Mouse (Mus musculus) megakaryocyte, adult 5-6 weeks (primary cell): ENCODE data around the gene Cryba4. TPM values are rescaled to one million over a fixed set of nuclear protein-coding genes. Genes with fewer than 3 reads are reported as not detected.

ENCODE experiments used
- ATAC-seq: 2 replicates; pipeline ENCODE4 v1.8.0; 2016; ENCODE audit warnings: mild to moderate bottlenecking, inconsistent platforms; ENCODE audit not compliant: poor library complexity, severe bottlenecking
- total RNA-seq, 2 experiments: library from RNA; stranded (forward) in 1 of 2; stranded (reverse) in 1 of 2; fragments of 153-499, 151-499 nt in 1 of 2; fragments of 221-1000, 200-1000 nt in 1 of 2; gene quantifications; 2 replicates each; pipeline versions ENCODE4 v1.2.3 to v1.2.4; 2015 to 2017

Cryba4 gene
- total RNA-seq, 2 experiments from 2014 or later = 3.3 to 8.4 TPM

DNA sequence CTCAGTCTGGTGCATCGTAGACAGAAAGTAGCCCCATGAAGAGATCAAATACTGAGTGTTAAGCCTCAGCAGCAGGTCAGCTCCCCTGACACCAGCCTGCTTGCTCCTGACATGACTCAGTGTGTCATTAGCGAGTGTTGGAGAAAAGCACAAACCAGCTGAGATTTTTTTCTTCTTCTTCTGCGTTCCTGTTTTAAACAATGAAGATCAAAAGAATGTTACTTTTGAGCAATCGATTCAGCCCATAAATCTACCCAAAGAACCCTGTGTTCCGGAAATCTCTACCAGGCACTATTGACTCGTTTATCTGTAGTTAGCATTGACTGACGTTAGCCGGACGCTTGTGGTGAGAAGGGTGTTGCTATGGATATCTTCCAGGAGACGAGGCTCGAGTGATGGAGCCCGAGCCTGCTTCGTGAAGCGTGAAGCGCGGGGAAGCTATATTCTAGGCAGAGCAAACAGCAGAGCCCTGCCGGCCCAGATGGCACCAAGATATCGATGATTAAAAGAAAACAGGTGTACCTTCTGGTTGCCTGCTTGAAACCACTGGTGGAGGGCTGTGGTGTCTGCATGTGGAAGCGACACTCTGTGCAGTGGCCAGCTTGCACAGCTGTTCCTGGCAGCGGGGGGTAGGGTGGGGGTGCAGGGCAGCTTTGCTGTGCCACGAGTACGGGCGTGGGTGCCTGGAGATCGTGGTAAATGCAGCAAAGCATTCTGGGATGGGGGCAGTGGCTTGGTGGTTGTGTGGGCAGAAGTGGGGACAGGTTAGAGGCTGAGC is 18.6 kb upstream of the Cryba4 start:
- ATAC-seq = peak; percentile 22

DNA sequence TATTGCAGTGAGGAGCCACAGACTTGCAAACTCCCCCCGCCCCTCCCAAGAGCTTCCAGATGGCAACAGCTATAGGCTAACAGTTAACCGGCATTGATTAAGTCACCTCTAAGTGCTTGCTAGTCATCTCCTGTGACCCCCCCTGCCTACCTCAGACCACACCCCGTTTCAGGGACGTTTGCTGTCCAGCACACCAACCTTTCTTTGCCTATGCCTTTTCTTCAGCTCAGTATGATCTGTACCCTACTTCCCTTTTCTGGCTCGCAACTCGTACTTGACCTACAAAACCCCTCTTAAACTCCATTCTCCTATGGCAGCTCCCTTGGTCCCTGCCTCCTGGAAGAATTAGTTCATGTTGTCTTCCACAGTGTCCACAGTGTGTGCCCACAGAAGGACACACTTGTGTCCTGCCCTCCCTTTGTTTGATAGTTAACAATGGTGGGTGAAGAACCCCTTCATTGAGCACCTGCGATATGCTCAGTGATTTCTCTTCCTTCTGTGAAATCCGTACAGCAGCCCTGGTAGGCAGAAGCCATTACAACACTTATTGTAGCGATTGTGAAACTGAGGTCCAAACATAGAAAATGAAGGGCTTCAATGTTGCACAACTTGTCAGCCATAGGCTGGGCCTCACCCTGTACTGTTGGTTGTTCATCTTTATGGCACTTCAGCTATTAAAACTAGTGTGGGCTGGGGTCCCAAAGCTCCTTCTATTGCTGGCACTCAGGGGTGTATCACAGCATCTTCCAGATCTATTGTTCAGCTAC is 13.9 kb upstream of the Cryba4 start:
- peak; percentile 63 for ATAC-seq

DNA sequence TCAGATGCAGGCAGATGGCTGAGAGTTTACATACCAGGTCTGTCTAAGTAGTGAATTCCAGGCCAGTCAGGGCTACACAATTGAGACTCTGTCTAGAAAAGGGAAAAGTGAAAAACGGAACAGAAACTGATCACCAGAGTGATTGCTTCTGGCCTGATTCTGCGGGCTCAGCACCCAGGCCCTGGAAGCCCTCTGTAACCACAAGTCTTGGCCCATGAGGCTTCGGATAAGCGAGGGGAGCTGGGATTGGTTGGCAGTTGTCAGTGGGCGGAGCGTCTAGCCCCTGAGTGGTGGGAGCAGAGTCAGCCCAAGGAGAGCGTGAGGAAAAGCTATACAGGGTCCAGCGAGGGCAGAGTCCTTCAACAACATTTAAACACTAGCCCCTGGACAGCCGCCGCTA is 13.2 kb upstream of the Cryba4 start:
- peak; percentile 83 for ATAC-seq

DNA sequence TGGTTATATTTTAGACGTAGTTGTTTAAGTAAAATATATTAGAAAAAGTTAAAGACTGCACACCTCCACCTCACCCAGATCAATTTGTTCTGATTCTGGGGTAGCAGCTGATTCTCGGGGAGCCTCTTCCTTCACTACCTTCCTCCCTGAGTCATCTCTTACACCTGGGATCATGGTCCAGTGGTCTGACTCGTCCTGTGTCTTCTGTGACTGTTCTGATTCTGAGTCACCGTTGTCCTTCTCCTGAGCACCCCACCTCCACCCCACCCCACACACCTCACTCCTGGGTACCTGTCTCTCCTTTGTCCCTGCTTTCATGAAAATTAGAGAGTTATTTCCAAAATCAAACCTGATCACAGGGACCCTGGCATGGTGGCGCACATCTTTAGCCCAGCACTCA is 12.8 kb upstream of the Cryba4 start:
- ATAC-seq = no peak

DNA sequence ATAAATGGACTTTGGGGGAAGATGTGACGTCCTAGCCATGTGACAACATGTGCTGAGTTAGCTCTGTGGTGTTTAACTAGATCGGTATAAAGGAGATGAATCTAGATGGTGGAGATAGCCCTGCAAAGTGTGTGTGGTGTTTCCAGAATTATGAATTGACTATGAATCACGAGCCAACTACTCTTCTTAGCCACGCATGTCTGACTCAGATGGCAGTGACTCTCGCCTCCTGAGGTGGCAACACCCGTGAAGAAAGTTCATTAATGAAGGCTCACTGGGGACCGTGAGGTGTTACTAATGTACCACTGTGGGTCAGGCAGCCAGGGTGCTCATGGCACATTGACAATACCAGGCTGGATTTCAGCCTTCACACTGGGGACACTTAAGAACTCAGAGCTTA is 11.8 kb upstream of the Cryba4 start:
- ATAC-seq = no peak

DNA sequence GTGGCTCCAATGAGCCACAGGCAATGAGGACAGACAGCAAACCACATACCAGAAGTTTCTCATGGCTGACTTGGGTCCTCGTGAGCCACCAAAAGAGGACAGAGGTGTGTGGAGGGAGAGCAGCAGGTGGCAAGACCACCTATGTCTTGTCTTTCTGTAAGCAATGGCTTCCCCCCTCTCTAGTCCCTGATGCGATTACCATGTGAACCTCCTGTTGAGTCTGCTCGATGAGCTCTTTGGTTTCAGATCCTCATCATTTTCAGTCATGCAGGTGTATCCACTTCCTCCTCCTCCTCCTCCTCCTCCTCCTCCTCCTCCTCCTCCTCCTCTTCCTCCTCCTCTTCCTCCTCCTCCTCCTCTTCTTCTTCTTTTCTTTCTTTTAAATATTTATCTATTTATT is 8.5 kb upstream of the Cryba4 start:
- ATAC-seq = no peak

DNA sequence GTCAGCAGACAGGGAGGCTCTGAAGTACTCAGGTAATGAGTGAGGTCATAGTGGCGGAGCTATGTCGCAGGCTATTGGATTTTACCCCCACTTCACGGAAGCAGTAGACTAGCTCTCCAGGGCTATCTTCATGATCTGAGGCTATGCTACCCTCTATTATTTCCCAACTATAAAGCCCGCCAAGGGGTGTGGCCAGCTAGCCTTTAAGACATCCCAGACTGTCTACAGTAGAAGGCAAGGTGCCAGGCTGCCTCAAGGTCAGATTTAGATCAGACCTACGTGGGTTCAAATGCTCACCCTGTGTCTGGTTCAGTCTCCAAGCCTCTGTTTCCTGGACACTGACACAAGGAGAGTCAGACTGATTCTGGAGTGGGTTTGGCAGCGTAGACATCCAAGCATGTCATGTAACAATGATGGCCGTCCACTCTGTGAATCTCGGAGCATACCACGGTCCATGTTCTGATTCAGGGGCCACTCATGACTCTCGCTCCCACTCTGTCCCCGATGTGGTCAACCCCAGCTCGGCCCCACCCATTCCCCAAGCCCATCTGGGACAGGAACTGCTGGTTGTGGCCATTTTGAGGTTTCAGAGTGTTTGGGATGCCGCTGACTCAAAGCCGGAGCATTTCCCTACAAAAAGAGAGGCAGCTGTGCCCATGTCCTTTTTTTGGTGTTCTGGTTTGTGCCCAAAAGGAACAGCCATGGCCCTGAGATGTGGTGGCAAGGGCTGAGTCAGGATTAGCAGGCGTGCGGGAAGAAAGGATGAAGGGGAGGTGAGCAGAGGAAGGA is 7.7 kb upstream of the Cryba4 start:
- peak; percentile 63 for ATAC-seq

DNA sequence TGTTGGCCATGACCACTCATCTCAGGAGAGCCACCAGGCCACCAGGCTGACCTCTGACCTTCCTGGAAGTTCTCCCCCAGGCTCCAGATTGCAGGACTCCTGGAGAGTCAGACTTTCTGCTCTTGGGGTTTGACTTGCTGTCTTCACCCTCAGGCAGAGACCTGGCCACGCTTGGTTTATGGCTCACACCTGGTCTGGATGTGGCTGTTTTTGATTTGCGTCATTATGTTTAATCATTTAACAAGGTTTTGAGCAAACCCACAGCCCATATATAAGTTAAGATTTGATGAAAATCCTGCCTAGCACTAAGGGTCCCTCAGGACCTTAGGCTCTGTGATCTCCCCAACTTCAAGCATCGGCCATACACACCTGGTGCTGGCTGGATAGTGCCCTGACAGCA is 5.6 kb upstream of the Cryba4 start:
- ATAC-seq = no peak

DNA sequence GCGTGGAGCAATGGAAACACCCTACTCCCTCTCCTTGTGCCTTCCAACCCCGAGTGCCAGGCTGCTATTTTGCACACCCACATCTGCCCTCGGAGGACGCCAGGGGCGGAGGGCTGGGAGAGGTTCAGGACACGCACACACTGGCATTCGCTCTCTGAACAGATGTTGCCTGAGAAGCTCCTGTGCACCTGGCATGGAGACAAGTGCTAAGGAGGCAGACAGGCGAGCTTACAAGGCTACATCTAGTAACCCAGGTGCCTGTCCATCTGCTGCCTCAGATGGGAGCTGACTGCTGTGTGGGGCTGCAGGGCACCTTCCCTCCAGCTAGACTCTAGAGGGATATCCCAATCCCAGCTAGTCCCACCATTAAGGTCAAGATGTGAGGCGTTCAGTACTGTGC is 4.1 kb upstream of the Cryba4 start:
- no peak for ATAC-seq

DNA sequence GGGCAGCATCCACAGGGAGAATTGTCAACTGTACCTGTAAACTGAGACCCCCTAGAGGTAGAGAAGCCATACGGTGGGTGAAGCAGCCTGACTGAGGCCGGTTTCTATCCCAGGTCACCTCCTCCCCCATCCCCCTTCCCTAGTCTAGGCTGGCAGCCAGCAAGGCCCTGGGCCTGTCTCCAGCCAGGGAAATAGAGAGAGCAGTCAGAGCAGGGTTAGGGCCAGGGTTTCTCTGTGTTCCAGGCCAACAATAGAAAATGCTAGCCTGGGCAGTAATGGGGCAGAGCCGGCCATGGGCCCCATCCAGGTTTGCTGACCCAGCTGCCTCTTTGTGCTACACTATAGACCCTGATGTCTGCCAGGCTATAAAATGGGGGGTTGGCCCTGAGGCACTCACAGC is 3.1 kb upstream of the Cryba4 start, which contains the start of gene Crybb1:
Gene Crybb1, plus strand, starts transcription at position 390 of the 400 bp plus-strand sequence.
- no peak for ATAC-seq

DNA sequence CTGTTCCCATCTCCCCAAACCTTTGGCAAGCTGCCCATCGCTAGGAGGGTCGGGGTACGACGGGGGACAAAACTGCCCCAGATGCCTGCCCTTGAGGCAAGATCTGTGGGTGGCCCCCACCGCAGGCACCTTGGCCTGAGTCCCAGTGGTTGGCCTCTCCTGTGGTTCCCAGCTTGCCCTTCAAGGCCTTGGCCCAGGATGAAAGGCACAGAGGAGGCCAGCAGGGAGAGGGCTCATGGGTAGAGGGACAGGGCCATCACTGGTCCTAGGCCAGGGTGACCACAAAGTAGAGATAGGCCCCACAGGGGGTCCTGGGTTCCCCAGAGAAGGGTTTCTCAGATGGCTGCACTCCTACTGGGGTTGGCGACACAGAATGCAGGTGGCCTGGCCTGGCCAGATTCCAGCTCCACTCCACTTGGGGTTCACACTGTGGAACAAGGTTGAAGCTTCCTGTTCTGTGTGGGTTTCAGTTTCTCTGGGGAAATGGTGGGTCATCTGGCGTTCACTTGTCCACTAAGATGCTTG is 2.0 kb upstream of the Cryba4 start:
- peak; percentile 63 for ATAC-seq

DNA sequence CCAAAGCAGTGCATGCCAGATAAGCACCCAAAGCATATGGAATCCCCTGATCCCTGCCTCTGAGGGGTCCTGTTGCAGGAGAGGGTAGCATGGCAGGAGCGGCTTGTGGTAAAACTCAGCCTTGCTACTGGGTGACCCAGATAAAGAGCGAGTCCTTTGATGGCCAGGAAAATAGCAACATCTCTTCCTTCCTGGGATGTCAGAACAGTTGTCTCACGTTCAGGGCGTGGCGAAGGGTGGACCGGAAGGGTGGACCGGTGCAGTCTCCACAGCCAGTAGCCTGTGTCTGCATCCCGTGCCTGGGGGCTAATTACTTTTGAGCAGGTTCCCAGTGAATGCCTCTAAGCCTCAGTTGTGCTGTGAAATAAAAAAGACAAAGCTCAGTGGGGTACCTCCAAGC is 851 bp upstream of the Cryba4 start:
- peak; percentile 74 for ATAC-seq

DNA sequence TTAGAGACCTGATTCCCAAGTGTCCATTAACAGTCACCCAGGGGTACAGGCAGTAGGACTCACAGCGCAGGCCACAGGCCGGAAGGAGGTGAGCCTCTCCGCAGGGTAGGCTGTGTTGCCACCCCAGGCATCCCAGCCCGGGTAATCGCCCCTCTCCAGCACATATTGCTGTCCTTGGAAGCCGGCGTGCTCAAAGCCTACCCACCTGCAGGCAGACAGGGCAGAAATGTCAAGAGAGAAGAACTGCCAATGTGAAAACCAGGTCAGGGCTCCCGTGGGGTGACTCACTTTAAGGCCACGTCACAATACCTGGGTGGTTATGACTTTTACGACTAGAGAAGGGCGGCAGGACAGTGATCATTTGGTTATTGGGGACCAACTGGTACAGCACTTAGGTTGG is 3.2 kb downstream of the Cryba4 start:
- ATAC-seq = no peak

DNA sequence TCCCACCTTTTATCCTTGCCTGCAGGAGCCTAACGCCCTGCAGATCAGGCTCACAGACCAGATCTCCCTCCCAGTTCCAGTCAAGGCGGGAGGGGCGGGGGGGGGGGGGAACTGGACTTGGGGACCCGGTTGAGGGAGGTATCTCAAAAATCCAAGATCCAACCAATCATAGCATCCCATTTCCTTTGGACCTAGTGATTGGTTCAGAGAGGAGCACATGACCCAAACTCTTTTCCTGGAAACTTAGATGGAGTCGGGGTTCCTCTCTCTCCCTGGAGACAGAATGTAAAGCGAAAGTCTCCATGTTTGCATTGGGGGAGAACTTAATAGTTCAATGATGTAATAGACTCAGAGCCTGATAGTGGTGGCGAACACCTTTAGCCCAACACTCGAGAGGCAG is 4.9 kb downstream of the Cryba4 start:
- ATAC-seq = no peak

DNA sequence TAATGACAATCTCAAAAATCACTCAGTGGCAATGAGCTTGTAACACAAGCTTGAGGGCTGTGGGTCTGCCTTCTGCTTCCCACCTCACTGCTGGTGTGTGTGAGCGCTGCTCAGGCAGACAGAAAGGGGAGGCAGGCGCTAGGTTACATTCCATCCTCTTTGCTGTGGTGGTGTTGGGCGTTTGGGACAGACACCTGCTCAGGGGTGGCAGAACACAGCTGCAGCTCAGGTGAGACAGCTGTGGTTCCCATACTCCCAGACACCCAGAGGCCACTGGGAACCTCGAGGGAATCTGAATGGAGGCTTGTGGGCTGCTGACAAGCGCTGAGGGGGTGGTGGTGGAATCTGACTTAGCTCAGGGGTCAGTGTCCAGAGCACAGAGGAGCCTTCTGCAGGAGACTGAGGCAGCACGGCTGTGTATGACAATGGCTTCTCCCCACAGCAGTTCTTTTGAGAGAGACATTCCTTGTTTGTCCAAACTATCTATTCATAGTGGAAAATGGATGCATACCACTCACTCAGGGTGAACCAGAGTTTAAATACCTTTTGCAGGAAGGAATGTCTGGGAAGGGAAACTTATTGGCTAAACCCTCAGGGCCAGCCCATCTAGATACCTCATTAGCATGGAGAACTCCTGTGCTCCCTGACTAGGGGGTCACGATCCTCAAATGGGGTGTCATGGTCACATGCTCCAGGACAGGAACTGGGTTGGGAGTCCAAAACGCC is 7.3 kb downstream of the Cryba4 start:
- no peak for ATAC-seq

DNA sequence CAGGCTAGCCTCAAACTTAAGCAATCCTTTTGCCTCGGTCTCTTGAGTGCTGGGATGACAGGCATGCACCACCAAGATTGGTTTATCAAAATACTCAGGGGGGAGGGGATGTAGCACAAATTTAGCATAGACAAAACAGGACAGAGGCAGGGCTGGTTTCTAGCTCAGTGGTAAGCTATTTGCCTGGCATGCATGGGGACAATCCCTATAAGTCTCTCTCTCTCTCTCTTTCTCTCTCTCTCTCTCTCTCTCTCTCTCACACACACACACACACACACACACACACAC is 8.1 kb downstream of the Cryba4 start:
- ATAC-seq = no peak

DNA sequence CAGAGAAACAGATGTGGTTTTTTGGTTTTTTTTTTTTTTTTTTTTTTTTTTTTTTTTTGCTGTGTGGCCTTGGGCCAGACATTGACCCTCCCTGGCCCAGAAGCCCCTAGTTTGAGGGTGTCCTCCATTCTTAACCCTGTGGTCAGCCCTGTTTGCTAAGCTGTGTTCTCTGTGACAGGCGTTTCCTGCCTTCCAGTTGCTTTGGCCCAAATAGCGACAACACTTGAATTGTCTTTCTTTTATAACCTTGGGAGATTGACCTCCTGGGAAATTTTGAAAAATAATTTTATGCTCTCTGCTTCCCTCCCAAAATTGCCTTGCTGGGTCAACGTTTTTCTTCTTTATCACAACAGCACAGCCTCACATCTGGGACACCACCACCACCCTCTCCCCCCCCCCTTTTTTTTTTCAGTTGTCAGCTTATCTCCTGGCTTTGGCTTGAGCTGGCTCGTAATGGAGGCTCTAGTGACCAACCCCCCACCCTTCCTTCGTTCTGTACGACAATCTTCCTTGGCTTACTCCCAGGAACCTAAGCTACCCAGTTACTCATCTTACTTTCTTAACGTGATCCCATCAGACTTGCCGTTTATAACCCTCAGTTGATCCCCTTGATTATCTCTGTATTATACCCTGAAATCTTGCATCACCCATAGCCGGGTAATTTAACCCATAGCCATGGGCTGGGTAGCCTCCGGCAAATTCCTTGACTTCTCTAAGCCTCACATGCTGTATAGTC is 8.6 kb downstream of the Cryba4 start:
- ATAC-seq = no peak

DNA sequence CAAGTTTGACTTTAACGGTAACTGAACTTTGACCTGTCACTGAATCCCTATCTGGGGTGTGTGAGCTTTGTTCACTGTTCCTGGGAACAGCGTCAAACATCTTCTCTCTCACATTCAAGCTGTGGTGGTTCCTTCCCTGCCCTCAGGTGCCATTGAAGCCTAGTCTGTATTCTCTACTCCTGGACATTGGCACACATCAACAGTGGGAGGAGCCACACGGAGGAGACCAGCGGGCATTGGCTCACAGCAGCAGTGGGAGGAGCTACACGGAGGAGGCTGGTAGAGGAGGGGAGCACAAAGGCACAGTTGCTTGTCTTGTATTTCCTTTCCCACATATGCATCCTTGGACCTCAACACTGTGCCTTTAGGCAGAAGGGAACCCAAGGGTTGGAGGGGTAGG is 9.3 kb downstream of the Cryba4 start:
- no peak for ATAC-seq

DNA sequence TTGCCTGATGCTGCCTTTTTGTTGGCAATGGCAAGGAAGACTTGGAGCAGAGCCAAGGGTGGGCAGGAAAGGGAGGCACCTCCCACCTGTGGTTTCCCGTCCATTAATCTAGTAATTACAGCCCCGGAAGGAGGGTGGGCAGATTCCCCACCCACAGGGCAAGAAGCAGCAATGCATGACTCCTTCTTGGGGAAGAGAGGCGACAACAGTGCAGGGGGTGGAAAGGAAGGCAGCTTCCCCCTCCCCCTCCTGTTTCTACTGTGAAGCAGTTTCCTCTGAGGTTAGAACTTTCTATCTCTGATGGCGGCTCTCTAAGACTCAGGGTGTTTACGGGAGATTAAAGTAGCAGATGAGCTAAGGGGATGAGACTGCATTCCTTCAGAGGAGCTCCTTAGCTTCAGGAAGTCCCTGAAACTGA is 9.9 kb downstream of the Cryba4 start:
- peak; percentile 43 for ATAC-seq

DNA sequence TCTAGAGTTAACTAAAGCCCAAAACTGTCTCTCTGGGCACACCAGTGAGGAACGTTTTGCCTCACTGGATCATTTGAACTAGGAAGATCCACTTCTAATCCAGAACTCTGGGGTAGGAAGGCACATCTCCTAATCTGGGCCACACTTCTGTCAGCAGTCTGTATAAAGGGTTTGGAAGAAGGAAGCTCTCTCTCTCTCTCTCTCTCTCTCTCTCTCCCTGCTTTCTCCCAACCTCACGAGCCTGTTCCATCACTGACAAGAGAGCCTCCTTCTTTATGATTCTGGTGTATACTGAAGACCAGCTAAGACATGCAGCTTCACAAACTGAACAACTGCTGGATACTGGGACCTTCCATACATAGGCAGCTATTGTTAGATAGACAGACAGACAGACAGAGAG is 10.5 kb downstream of the Cryba4 start:
- ATAC-seq = no peak
